Mouse (Mus musculus) embryonic facial prominence, embryonic 11.5 days (tissue): ENCODE measurements around the gene 2310039H08Rik. TPM values are rescaled to one million over a fixed set of nuclear protein-coding genes. Genes with fewer than 3 reads are reported as not detected.

Source experiments
- ATAC-seq: fragments of 200-750 bp; cut with Nextera tagmentation; replicated peaks from 2 replicates; pipeline ENCODE4 v1.8.0; 2017; ENCODE audit warnings: low read depth; ENCODE audit not compliant: insufficient number of reproducible peaks, low FRiP score, low TSS enrichment
- DNase-seq: peaks from one replicate; pipeline ENCODE4 v3.0.0-alpha.2; 2015; ENCODE audit warnings: low spot score
- H3K27ac ChIP-seq: fragments of 300-500 bp; sonication (generic); replicated peaks from 2 replicates; pipeline ENCODE4 v1.5.1; 2014; ENCODE audit warnings: mild to moderate bottlenecking, low read depth, low read length, control low read depth
- H3K27me3 ChIP-seq: fragments of 300-500 bp; sonication (generic); 2 replicates; pipeline ENCODE4 v1.6.1; 2014; ENCODE audit warnings: mild to moderate bottlenecking, low read length, moderate library complexity, mixed read lengths; ENCODE audit not compliant: control insufficient read depth, insufficient read depth
- H3K36me3 ChIP-seq: fragments of 300-500 bp; sonication (generic); replicated peaks from 2 replicates; pipeline ENCODE4 v1.6.1; 2014; ENCODE audit warnings: low read depth, mild to moderate bottlenecking, low read length, moderate library complexity, mixed read lengths; ENCODE audit not compliant: control insufficient read depth, insufficient read depth
- H3K4me1 ChIP-seq: fragments of 300-500 bp; sonication (generic); 2 replicates; pipeline ENCODE4 v1.6.1; 2014; ENCODE audit warnings: low read length, mixed read lengths; ENCODE audit not compliant: control insufficient read depth, insufficient read depth
- H3K4me2 ChIP-seq: fragments of 300-500 bp; sonication (generic); 2 replicates; pipeline ENCODE4 v1.6.1; 2014; ENCODE audit warnings: low read depth, mild to moderate bottlenecking, control low read depth, low read length, moderate library complexity
- H3K4me3 ChIP-seq: fragments of 300-500 bp; sonication (generic); 2 replicates; pipeline ENCODE4 v1.5.1; 2014; ENCODE audit warnings: low read depth, low read length, control low read depth
- H3K9ac ChIP-seq: fragments of 300-500 bp; sonication (generic); replicated peaks from 2 replicates; pipeline ENCODE4 v1.6.1; 2014; ENCODE audit warnings: mild to moderate bottlenecking, control low read depth, low read length
- H3K9me3 ChIP-seq: fragments of 300-500 bp; sonication (generic); replicated peaks from 2 replicates; pipeline ENCODE4 v1.6.1; 2016; ENCODE audit warnings: mild to moderate bottlenecking, low read length, inconsistent platforms, mixed read lengths; ENCODE audit not compliant: control insufficient read depth
- WGBS: fragments of 180-500 bp; shearing (Covaris S2); extraction: QIAGEN DNeasy Blood & Tissue Kit; methylation state at CpG from one replicate; pipeline ENCODE4 v1.1.7; 2014; 5-methylcytosine and 5-hydroxymethylcytosine counted together
- polyA plus RNA-seq: library from polyadenylated mRNA; unstranded; fragments of >200 nt; fragmentation: Nextera tagmentation; extraction: Ambion mirVana; gene quantifications from 2 replicates; pipeline ENCODE4 v1.2.1, GENCODE M21; 2014

The 2310039H08Rik gene
- polyA plus RNA-seq, 1 experiment from 2014 or later: 54.1 TPM

GRCm38 (mm10) chr17:46767868-46768267 lies 4.6 kb upstream of the 2310039H08Rik start:
- Histone ChIP-seq H3K9me3 (no peaks in the 10 kb centered on the region), H3K4me3 (no peak overlapping the region), H3K36me3 (no peaks in the 10 kb centered on the region), H3K9ac (no peak overlapping the region; the same call in 1 of the 2 replicates), H3K4me2 (no peak overlapping the region), H3K27me3 (no peaks in the 10 kb centered on the region), H3K4me1 (no peaks in the 10 kb centered on the region; the same call in 1 of the 2 replicates), H3K27ac (no peak overlapping the region)
- WGBS: 46% methylated on average over 8 of the region's 8 CpGs
- no peak for DNase-seq
- no peak for ATAC-seq

DNA sequence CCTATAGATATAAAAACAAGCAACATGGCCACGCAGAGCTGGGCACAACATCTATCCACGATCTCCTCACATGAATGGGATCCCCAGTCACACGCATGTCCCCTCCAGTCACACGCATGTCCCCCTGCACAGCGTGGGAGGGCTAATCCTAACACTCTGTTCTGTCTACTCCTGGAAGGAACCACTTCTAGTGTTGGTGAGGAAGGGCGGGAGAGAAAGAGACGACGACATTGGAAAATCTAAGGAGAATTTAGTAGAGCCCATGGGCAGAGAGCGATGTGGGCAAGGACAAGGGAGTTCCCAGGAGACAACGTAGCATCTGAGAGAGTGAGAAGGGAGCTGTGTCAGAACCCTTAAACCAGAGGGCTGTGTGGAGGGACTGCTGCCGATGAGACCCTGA lies 1.9 kb upstream of the 2310039H08Rik start:
- Histone ChIP-seq H3K9me3 (no peaks in the 10 kb centered on the region), H3K27ac (no peak overlapping the region), H3K9ac (no peak overlapping the region), H3K27me3 (no peaks in the 10 kb centered on the region), H3K36me3 (no peaks in the 10 kb centered on the region; the same call in 1 of the 2 replicates), H3K4me2 (no peak overlapping the region), H3K4me3 (no peak overlapping the region), H3K4me1 (no peaks in the 10 kb centered on the region; the same call in 1 of the 2 replicates)
- 88% methylated on average over 11 of the region's 11 CpGs for whole genome bisulfite sequencing
- DNase-seq (no peak), ATAC-seq (no peak)

- no peaks in the 10 kb centered on the region; the same call in 1 of the 2 replicates for H3K4me1 ChIP-seq
- no peak overlapping the region for H3K4me3 ChIP-seq
- no peak overlapping the region for H3K4me2 ChIP-seq
- H3K9ac ChIP-seq: no peak overlapping the region
- H3K27ac ChIP-seq: no peak overlapping the region
- 81% methylated on average over 4 of the region's 4 CpGs for WGBS
- ATAC-seq: no peak
- H3K9me3 ChIP-seq: no peaks in the 10 kb centered on the region
- no peak for DNase-seq
- no peaks in the 10 kb centered on the region for H3K27me3 ChIP-seq
- H3K36me3 ChIP-seq: peaks cover 4% of the 10 kb centered on the region; the same call in 1 of the 2 replicates
Observed at GRCm38 (mm10) chr17:46771025-46771424, 1.4 kb upstream of the 2310039H08Rik start.

DNA sequence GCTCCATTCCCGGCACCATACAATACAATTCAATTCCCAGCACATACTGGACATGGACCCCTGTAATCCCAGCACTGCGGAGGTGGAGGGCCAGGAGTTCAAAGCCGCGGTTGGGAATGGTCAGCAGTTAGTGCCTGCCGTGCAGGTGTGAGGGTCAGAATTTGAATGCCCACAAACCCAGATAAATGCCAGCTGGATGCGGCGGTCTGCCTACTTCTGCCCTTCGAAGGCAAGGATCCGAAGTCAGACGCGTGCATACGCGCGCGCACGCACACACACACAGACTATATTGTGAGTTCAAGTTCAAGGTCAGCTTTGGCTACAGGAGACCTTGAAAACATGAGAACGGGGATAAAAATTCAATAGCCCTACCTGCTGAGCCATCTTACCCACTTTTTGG lies 819 bp upstream of the 2310039H08Rik start:
- Histone ChIP-seq H3K27me3 (no peaks in the 10 kb centered on the region), H3K4me1 (no peaks in the 10 kb centered on the region; the same call in 1 of the 2 replicates), H3K4me3 (peak overlapping the region; percentile 84), H3K4me2 (peak overlapping the region; percentile 93), H3K9me3 (no peaks in the 10 kb centered on the region), H3K36me3 (peaks cover 6% of the 10 kb centered on the region), H3K9ac (peak overlapping the region; percentile 86), H3K27ac (no peak overlapping the region)
- no peak for DNase-seq
- WGBS: 59% methylated on average over 17 of the region's 17 CpGs
- ATAC-seq: no peak

DNA sequence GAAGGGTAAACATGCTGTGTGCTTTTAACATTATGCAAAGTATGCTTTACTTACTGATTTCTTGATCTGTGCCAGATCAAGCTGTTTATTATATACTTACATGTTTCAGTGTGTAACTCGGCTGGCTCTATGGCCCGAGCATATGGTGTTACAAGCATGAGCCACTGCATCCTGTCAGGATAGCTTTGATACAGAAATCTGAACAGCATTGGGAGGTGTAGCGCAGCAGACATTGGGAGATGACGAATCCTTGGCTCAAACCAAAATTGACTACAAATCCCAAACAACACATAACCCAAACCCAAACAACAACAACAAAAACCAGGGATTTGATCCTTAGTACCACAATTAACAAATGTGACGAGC lies 414 bp upstream of the 2310039H08Rik start:
- DNase-seq (no peak), ATAC-seq (0 out of 2 replicates have a peak, but pooled peaks have one; percentile 30)
- Histone ChIP-seq H3K4me1 (no peaks in the 10 kb centered on the region; the same call in 1 of the 2 replicates), H3K36me3 (peaks cover 6% of the 10 kb centered on the region), H3K27ac (0 out of 2 replicates have a peak overlapping the region, but pooled peaks have one; percentile 52), H3K27me3 (no peaks in the 10 kb centered on the region), H3K4me2 (peak overlapping the region; percentile 93), H3K9ac (peak overlapping the region; percentile 86), H3K4me3 (peak overlapping the region; percentile 84), H3K9me3 (no peaks in the 10 kb centered on the region)
- WGBS: 9% methylated on average over 5 of the region's 5 CpGs

- DNase-seq (peak; percentile 43), ATAC-seq (no peak)
- H3K9ac ChIP-seq: peak overlapping the region; percentile 86
- H3K4me3 ChIP-seq: peak overlapping the region; percentile 84
- 8% methylated on average over 19 of the region's 20 CpGs for WGBS
- no peaks in the 10 kb centered on the region for H3K27me3 ChIP-seq
- peak overlapping the region; percentile 93 for H3K4me2 ChIP-seq
- H3K9me3 ChIP-seq: no peaks in the 10 kb centered on the region
- H3K4me1 ChIP-seq: no peaks in the 10 kb centered on the region; the same call in 1 of the 2 replicates
- no peak overlapping the region; the same call in 1 of the 2 replicates for H3K27ac ChIP-seq
- H3K36me3 ChIP-seq: peaks cover 11% of the 10 kb centered on the region
Observed at GRCm38 (mm10) chr17:46773278-46774130, 1.1 kb downstream of the 2310039H08Rik start.

GRCm38 (mm10) chr17:46774131-46774472 lies 1.7 kb downstream of the 2310039H08Rik start:
- H3K36me3 ChIP-seq: peaks cover 16% of the 10 kb centered on the region
- H3K4me2 ChIP-seq: no peak overlapping the region

GRCm38 (mm10) chr17:46775070-46775469 lies 2.6 kb downstream of the 2310039H08Rik start:
- H3K27me3 ChIP-seq: no peaks in the 10 kb centered on the region
- no peak overlapping the region for H3K9ac ChIP-seq
- H3K4me2 ChIP-seq: no peak overlapping the region
- no peak for DNase-seq
- H3K4me1 ChIP-seq: no peaks in the 10 kb centered on the region; the same call in 1 of the 2 replicates
- H3K9me3 ChIP-seq: no peaks in the 10 kb centered on the region
- no peak overlapping the region for H3K27ac ChIP-seq
- peaks cover 20% of the 10 kb centered on the region for H3K36me3 ChIP-seq
- WGBS: 95% methylated on average over 9 of the region's 9 CpGs
- ATAC-seq: no peak
- H3K4me3 ChIP-seq: no peak overlapping the region

More at GRCm38 (mm10) chr17:46774131-46774472, 1.7 kb downstream of the 2310039H08Rik start:
- Histone ChIP-seq H3K27ac (no peak overlapping the region), H3K9me3 (no peaks in the 10 kb centered on the region), H3K4me3 (no peak overlapping the region), H3K9ac (no peak overlapping the region), H3K4me1 (no peaks in the 10 kb centered on the region; the same call in 1 of the 2 replicates), H3K27me3 (no peaks in the 10 kb centered on the region)
- WGBS: 39% methylated on average over 2 of the region's 2 CpGs
- DNase-seq: no peak
- ATAC-seq: no peak
